Mouse (Mus musculus): ENCODE data around the gene Olfr419. TPM values are rescaled to one million over a fixed set of nuclear protein-coding genes. Genes with fewer than 3 reads are reported as not detected.

Gene Olfr419
- total and polyA plus RNA-seq, 3 experiments = not detected

DNA sequence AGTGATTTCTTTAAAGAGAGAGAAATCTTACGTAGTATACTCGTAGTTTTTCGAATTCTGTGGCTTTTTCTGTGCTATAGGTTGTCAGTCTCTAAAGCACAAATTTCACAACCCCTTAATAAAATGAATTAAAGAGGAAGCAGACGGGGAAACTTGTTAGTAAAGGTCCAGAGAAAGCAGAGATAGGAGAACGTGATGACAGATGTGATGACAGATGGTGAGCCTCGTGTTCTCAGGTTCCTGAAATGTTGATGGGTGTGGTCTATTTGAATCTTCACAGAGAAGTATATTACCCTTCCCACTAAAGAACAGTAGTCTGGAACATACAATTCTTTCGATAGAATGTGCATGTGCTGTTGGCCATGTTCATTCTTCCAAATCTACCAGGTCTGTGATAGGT, 47.2 kb downstream of the Olfr419 start:
- peaks cover 0 to 14% of the 10 kb centered on the region in 2 experiments; a peak in 2 of 4 replicates for H3K4me1 ChIP-seq (ENCODE audit: control insufficient read depth in 1 of 2, insufficient read depth in 2 of 2)
- no peaks in the 10 kb centered on the region for H3K79me2 ChIP-seq (replicated peaks; ENCODE audit: control insufficient read depth, extremely low read depth, insufficient read depth, poor library complexity, severe bottlenecking)
- no peak for DNase-seq (ENCODE audit: extremely low read depth)
- TF ChIP-seq MAZ (IDR thresholded peaks at IDR 0.05; ENCODE audit: low read depth, low read length) (no peak), BHLHE40 (IDR thresholded peaks at IDR 0.05; ENCODE audit: low read depth, low read length) (no peak), TCF12 (IDR thresholded peaks at IDR 0.05; ENCODE audit: low read depth, low read length) (no peak), KAT2A (IDR thresholded peaks at IDR 0.05; ENCODE audit: insufficient replicate concordance, low read length) (no peak), ZNF384 (IDR thresholded peaks at IDR 0.05; ENCODE audit: low read depth, low read length) (no peak), CTCF (conservative IDR thresholded peaks at IDR 0.05 in 1 of 2, IDR thresholded peaks at IDR 0.05 in 1 of 2; ENCODE audit: low read depth in 2 of 2, low read length in 2 of 2) (no peak), ETS1 (conservative IDR thresholded peaks at IDR 0.05; ENCODE audit: low read depth, low read length) (no peak), JUN (IDR thresholded peaks at IDR 0.05; ENCODE audit: insufficient read depth, low read depth, low read length) (no peak), RAD21 (IDR thresholded peaks at IDR 0.05; ENCODE audit: low read depth, low read length) (no peak), TBP (conservative IDR thresholded peaks at IDR 0.05; ENCODE audit: low read depth, low read length) (no peak), PAX5 (IDR thresholded peaks at IDR 0.05; ENCODE audit: low read length) (no peak), USF1 (IDR thresholded peaks at IDR 0.05; ENCODE audit: low read depth, low read length) (no peak)
- in situ Hi-C loops (cut with MboI; ENCODE audit: low pct_ligation_motif_present, low pct_unique_long_range_greater_than_20kb, low sequenced_read_pairs) = no loop called here
- no peaks in the 10 kb centered on the region for H3K9me3 ChIP-seq (replicated peaks; ENCODE audit: low read length)
- dilution Hi-C loops (cut with MboI; ENCODE audit: extremely low pct_ligation_motif_present, extremely low pct_unique_long_range_greater_than_20kb, low sequenced_read_pairs) = no loop called here
- H3K9ac ChIP-seq (ENCODE audit: insufficient read depth, low read depth) = no peak overlapping the region
- H3K27ac ChIP-seq (ENCODE audit: insufficient read depth, low read depth) = no peak overlapping the region
- H3K36me3 ChIP-seq (replicated peaks in 1 of 2; ENCODE audit: control insufficient read depth in 1 of 2, insufficient read depth in 1 of 2, low read length in 1 of 2) = peaks cover 0 to 41% of the 10 kb centered on the region in 2 experiments
- no peak overlapping the region for H3K4me2 ChIP-seq (ENCODE audit: insufficient read depth, low read depth, poor library complexity, severe bottlenecking)
- H3K4me3 ChIP-seq (replicated peaks in 1 of 3; ENCODE audit: low read depth in 2 of 3, low read length in 2 of 3, poor library complexity in 1 of 3) = no peak overlapping the region
- no peaks in the 10 kb centered on the region for H3K27me3 ChIP-seq (replicated peaks)

Other genes with a start within 250 kb of the Olfr419 start
- gene Ifi205, start 220.3 kb downstream of the Olfr419 start, total RNA-seq (2012; rRNA removed) = 0.13 and 0.17 TPM in 2 replicates
- gene Ifi205, start 220.3 kb downstream of the Olfr419 start, total RNA-seq (2014; rRNA removed) = 0.35 and 0.45 TPM in 2 replicates
- gene Ifi205, start 220.3 kb downstream of the Olfr419 start, polyA plus RNA-seq (2012; ENCODE audit: insufficient read length, low read depth) = 0.17 and 0.45 TPM in 2 replicates
- gene Olfr433, start 211.4 kb downstream of the Olfr419 start, total RNA-seq (2012; rRNA removed) = 0.34 and 0.51 TPM in 2 replicates
- gene Olfr433, start 211.4 kb downstream of the Olfr419 start, total RNA-seq (2014; rRNA removed) = 0.43 and 0.47 TPM in 2 replicates
- 0.37 and 0.54 TPM in 2 replicates for gene Olfr433, start 211.4 kb downstream of the Olfr419 start, polyA plus RNA-seq (2012; ENCODE audit: insufficient read length, low read depth)
- gene Olfr432, start 202.9 kb downstream of the Olfr419 start, total RNA-seq (2012; rRNA removed) = not detected in 2 replicates
- gene Olfr432, start 202.9 kb downstream of the Olfr419 start, total RNA-seq (2014; rRNA removed) = 0.04 and 0.05 TPM in 2 replicates
- 0.07 and 0.13 TPM in 2 replicates for gene Olfr432, start 202.9 kb downstream of the Olfr419 start, polyA plus RNA-seq (2012; ENCODE audit: insufficient read length, low read depth)
- not detected in 2 replicates for gene Olfr430, start 185.5 kb downstream of the Olfr419 start, total RNA-seq (2012; rRNA removed)
- not detected in 2 replicates for gene Olfr430, start 185.5 kb downstream of the Olfr419 start, total RNA-seq (2014; rRNA removed)
- not detected in 2 replicates for gene Olfr430, start 185.5 kb downstream of the Olfr419 start, polyA plus RNA-seq (2012; ENCODE audit: insufficient read length, low read depth)
- not detected in 2 replicates for gene Olfr429, start 167.7 kb downstream of the Olfr419 start, total RNA-seq (2012; rRNA removed)
- not detected in 2 replicates for gene Olfr429, start 167.7 kb downstream of the Olfr419 start, total RNA-seq (2014; rRNA removed)
- gene Olfr429, start 167.7 kb downstream of the Olfr419 start, polyA plus RNA-seq (2012; ENCODE audit: insufficient read length, low read depth) = not detected in 2 replicates
- not detected in 2 replicates for gene Olfr427, start 155.2 kb downstream of the Olfr419 start, total RNA-seq (2012; rRNA removed)
- not detected in 2 replicates for gene Olfr427, start 155.2 kb downstream of the Olfr419 start, total RNA-seq (2014; rRNA removed)
- gene Olfr427, start 155.2 kb downstream of the Olfr419 start, polyA plus RNA-seq (2012; ENCODE audit: insufficient read length, low read depth) = not detected in 2 replicates
- not detected in 2 replicates for gene Olfr231, start 130.9 kb downstream of the Olfr419 start, total RNA-seq (2012; rRNA removed)
- gene Olfr231, start 130.9 kb downstream of the Olfr419 start, total RNA-seq (2014; rRNA removed) = not detected in 2 replicates
- not detected in 2 replicates for gene Olfr231, start 130.9 kb downstream of the Olfr419 start, polyA plus RNA-seq (2012; ENCODE audit: insufficient read length, low read depth)
- gene Olfr424, start 120.5 kb downstream of the Olfr419 start, total RNA-seq (2012; rRNA removed) = not detected in 2 replicates
- gene Olfr424, start 120.5 kb downstream of the Olfr419 start, total RNA-seq (2014; rRNA removed) = not detected in 2 replicates
- gene Olfr424, start 120.5 kb downstream of the Olfr419 start, polyA plus RNA-seq (2012; ENCODE audit: insufficient read length, low read depth) = not detected in 2 replicates
- gene Olfr420, start 96.4 kb downstream of the Olfr419 start, total RNA-seq (2012; rRNA removed) = not detected in 2 replicates
- gene Olfr420, start 96.4 kb downstream of the Olfr419 start, total RNA-seq (2014; rRNA removed) = not detected in 2 replicates
- 0.73 and 1.1 TPM in 2 replicates for gene Olfr420, start 96.4 kb downstream of the Olfr419 start, polyA plus RNA-seq (2012; ENCODE audit: insufficient read length, low read depth)
- 0.81 and 0.84 TPM in 2 replicates for gene Spta1, start 79.3 kb downstream of the Olfr419 start, total RNA-seq (2012; rRNA removed)
- 1.2 and 1.6 TPM in 2 replicates for gene Spta1, start 79.3 kb downstream of the Olfr419 start, total RNA-seq (2014; rRNA removed)
- gene Spta1, start 79.3 kb downstream of the Olfr419 start, polyA plus RNA-seq (2012; ENCODE audit: insufficient read length, low read depth) = 16.0 TPM in 2 replicates
- not detected in 2 replicates for gene Mptx1, start 78.5 kb upstream of the Olfr419 start, total RNA-seq (2012; rRNA removed)
- gene Mptx1, start 78.5 kb upstream of the Olfr419 start, total RNA-seq (2014; rRNA removed) = not detected in 2 replicates
- not detected in 2 replicates for gene Mptx1, start 78.5 kb upstream of the Olfr419 start, polyA plus RNA-seq (2012; ENCODE audit: insufficient read length, low read depth)
- not detected in 2 replicates for gene Olfr417, start 113.1 kb upstream of the Olfr419 start, total RNA-seq (2012; rRNA removed)
- not detected in 2 replicates for gene Olfr417, start 113.1 kb upstream of the Olfr419 start, total RNA-seq (2014; rRNA removed)
- gene Olfr417, start 113.1 kb upstream of the Olfr419 start, polyA plus RNA-seq (2012; ENCODE audit: insufficient read length, low read depth) = not detected in 2 replicates
- not detected in 2 replicates for gene Olfr248, start 139.0 kb upstream of the Olfr419 start, total RNA-seq (2012; rRNA removed)
- not detected in 2 replicates for gene Olfr248, start 139.0 kb upstream of the Olfr419 start, total RNA-seq (2014; rRNA removed)
- not detected in 2 replicates for gene Olfr248, start 139.0 kb upstream of the Olfr419 start, polyA plus RNA-seq (2012; ENCODE audit: insufficient read length, low read depth)
- not detected in 2 replicates for gene Olfr414, start 172.0 kb upstream of the Olfr419 start, total RNA-seq (2012; rRNA removed)
- gene Olfr414, start 172.0 kb upstream of the Olfr419 start, total RNA-seq (2014; rRNA removed) = not detected in 2 replicates
- gene Olfr414, start 172.0 kb upstream of the Olfr419 start, polyA plus RNA-seq (2012; ENCODE audit: insufficient read length, low read depth) = not detected in 2 replicates
- not detected in 2 replicates for gene Olfr220, start 190.0 kb upstream of the Olfr419 start, total RNA-seq (2012; rRNA removed)
- gene Olfr220, start 190.0 kb upstream of the Olfr419 start, total RNA-seq (2014; rRNA removed) = not detected in 2 replicates
- not detected in 2 replicates for gene Olfr220, start 190.0 kb upstream of the Olfr419 start, polyA plus RNA-seq (2012; ENCODE audit: insufficient read length, low read depth)
- 0.21 and 0.25 TPM in 2 replicates for gene Fmn2, start 249.8 kb upstream of the Olfr419 start, total RNA-seq (2012; rRNA removed)
- 0.39 and 0.51 TPM in 2 replicates for gene Fmn2, start 249.8 kb upstream of the Olfr419 start, total RNA-seq (2014; rRNA removed)
- 1.5 and 1.6 TPM in 2 replicates for gene Fmn2, start 249.8 kb upstream of the Olfr419 start, polyA plus RNA-seq (2012; ENCODE audit: insufficient read length, low read depth)